Mouse (Mus musculus) heart, postnatal 0 days (tissue): ENCODE measurements around the gene Map2k4. TPM values are rescaled to one million over a fixed set of nuclear protein-coding genes. Genes with fewer than 3 reads are reported as not detected.

Experiments used
- ATAC-seq: fragments of 200-750 bp; cut with Nextera tagmentation; 2 replicates; pipeline ENCODE4 v1.8.0; 2017; ENCODE audit warnings: low read depth, moderate number of reproducible peaks, moderate library complexity; ENCODE audit not compliant: insufficient read depth
- DNase-seq: peaks from one replicate; pipeline ENCODE4 v3.0.0-alpha.2; 2016; ENCODE audit warnings: low spot score
- H3K27ac ChIP-seq: fragments of 300-500 bp; sonication (generic); 2 replicates; pipeline ENCODE4 v1.5.1; 2014; ENCODE audit warnings: low read depth, mild to moderate bottlenecking
- H3K27me3 ChIP-seq: fragments of 300-500 bp; sonication (generic); 2 replicates; pipeline ENCODE4 v1.6.1; 2014; ENCODE audit warnings: low read length, mixed read lengths; ENCODE audit not compliant: control insufficient read depth, insufficient read depth
- H3K36me3 ChIP-seq: fragments of 300-500 bp; sonication (generic); replicated peaks from 2 replicates; pipeline ENCODE4 v1.6.1; 2014; ENCODE audit warnings: low read length, mixed read lengths; ENCODE audit not compliant: control insufficient read depth, insufficient read depth
- H3K4me1 ChIP-seq: fragments of 300-500 bp; sonication (generic); 2 replicates; pipeline ENCODE4 v1.6.1; 2014; ENCODE audit warnings: antibody characterized with exemption; ENCODE audit not compliant: control insufficient read depth, insufficient read depth
- H3K4me2 ChIP-seq: fragments of 300-500 bp; sonication (generic); 2 replicates; pipeline ENCODE4 v1.6.1; 2014; ENCODE audit warnings: low read depth, mild to moderate bottlenecking, low read length, moderate library complexity
- H3K4me3 ChIP-seq: fragments of 300-500 bp; sonication (generic); 2 replicates; pipeline ENCODE4 v1.5.1; 2014; ENCODE audit warnings: low read depth, low read length
- H3K9ac ChIP-seq: fragments of 300-500 bp; sonication (generic); replicated peaks from 2 replicates; pipeline ENCODE4 v1.6.1; 2014; ENCODE audit warnings: low read depth, low read length, mixed read lengths
- H3K9me3 ChIP-seq: fragments of 300-500 bp; sonication (generic); replicated peaks from 2 replicates; pipeline ENCODE4 v1.6.1; 2016; ENCODE audit warnings: low read length; ENCODE audit not compliant: control insufficient read depth
- CTCF ChIP-seq: IDR thresholded peaks from 2 replicates; pipeline ENCODE4 v1.5.1; 2016; ENCODE audit warnings: antibody characterized with exemption, control low read depth, low read depth
- EP300 ChIP-seq: IDR thresholded peaks from 2 replicates; pipeline ENCODE4 v1.6.1; 2016; ENCODE audit warnings: antibody characterized with exemption, low read depth
- WGBS: fragments of 180-500 bp; shearing (Covaris S2); extraction: QIAGEN DNeasy Blood & Tissue Kit; methylation state at CpG from one replicate; pipeline ENCODE4 v1.1.7; 2014; 5-methylcytosine and 5-hydroxymethylcytosine counted together
- polyA plus RNA-seq: library from polyadenylated mRNA; unstranded; fragments of >200 nt; fragmentation: Nextera tagmentation; extraction: Ambion mirVana; gene quantifications from 2 replicates; pipeline ENCODE4 v1.2.1, GENCODE M21; 2015
- total RNA-seq: library from RNA; depleted of rRNA; stranded (reverse); fragments of >200 nt; gene quantifications from 2 replicates; pipeline ENCODE4 v1.2.3, GENCODE M21; 2014; ENCODE audit warnings: low replicate concordance

Gene Map2k4
- total and polyA plus RNA-seq, 2 experiments from 2014 or later: 55.5 to 105 TPM

DNA sequence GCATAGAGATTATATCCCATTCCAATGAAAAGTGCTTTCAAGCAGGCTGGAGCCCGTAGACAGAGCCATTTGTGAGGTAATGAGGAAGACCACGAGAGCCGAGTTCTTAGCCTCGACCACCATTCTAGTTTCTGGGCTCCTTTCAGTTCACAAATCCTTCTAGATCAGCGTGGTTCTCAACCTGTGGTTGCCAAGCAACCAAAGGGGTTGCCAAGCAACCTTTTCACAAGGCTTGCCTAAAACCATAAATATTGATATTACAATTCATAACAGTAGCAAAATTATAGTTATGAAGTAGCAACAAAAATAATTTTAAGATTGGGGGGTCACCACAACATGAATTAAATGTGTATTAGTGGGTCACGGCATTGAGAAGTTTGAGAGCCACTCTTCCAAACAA is 123.2 kb downstream of the Map2k4 start:
- no peak overlapping the region for H3K4me3 ChIP-seq
- H3K9ac ChIP-seq: no peak overlapping the region
- ATAC-seq: no peak
- H3K9me3 ChIP-seq: no peaks in the 10 kb centered on the region
- 61% methylated on average over 6 of the region's 6 CpGs for WGBS
- no peak overlapping the region for H3K4me2 ChIP-seq
- no peak for DNase-seq
- TF ChIP-seq EP300: no peak
- TF ChIP-seq CTCF: no peak
- peak overlapping the region; percentile 65 for H3K27ac ChIP-seq
- no peaks in the 10 kb centered on the region for H3K36me3 ChIP-seq
- no peaks in the 10 kb centered on the region for H3K27me3 ChIP-seq
- H3K4me1 ChIP-seq: peaks cover 8% of the 10 kb centered on the region; the same call in 1 of the 2 replicates

DNA sequence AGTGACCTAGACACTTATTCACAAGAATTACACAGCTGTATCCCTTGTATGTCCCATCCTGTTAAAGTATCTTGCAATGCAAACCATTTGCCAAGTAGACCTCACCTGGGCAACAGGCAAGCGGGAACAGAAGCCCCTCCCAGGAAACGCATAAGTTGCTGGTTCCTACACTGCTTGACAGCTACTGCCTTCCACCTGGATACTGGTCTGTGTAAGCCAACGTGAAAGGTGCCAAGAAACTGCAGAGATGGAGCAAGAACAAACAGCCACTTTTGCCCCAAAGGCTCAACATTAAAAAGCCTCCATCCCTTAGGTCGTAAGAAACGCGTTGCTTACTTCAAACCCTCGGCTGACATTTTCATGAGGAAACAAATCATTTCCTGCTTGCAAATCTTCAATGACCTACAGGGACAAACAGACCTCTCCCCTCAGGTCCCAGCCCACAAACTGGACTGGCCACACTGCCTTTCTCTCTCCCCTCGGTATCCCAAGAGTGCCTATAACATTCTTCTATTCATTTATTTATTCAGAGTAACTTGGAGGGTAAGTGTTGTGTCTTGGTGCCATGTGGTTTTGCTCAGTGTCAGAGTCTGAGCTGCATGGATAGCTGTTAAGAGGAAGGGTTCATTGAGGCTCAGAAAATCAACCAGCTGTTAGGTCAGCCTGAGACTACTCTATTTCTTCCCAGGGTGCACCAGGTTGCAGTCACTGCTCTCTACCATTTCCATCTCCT is 126.1 kb downstream of the Map2k4 start:
- no peak for TF ChIP-seq CTCF
- no peak for TF ChIP-seq EP300

GRCm38 (mm10) chr11:65653932-65654331 is 134.2 kb downstream of the Map2k4 start:
- DNase-seq (no peak), ATAC-seq (peak; percentile 52; the same call in 1 of the 2 replicates)
- Histone ChIP-seq H3K4me3 (no peak overlapping the region), H3K4me1 (peaks cover 38% of the 10 kb centered on the region), H3K4me2 (no peak overlapping the region), H3K9me3 (0 out of 2 replicates have a peak, but pooled peaks cover 3% of the 10 kb centered on the region), H3K36me3 (no peaks in the 10 kb centered on the region), H3K27ac (no peak overlapping the region), H3K9ac (no peak overlapping the region), H3K27me3 (no peaks in the 10 kb centered on the region)
- TF ChIP-seq CTCF (no peak), EP300 (no peak)
- WGBS: 54% methylated on average over 8 of the region's 8 CpGs

More for the DNA sequence above, 126.1 kb downstream of the Map2k4 start:
- no peaks in the 10 kb centered on the region for H3K27me3 ChIP-seq
- no peak overlapping the region for H3K27ac ChIP-seq
- no peak overlapping the region for H3K4me2 ChIP-seq
- 61% methylated on average over 8 of the region's 8 CpGs for WGBS
- H3K9me3 ChIP-seq: 0 out of 2 replicates have a peak, but pooled peaks cover 3% of the 10 kb centered on the region
- no peak overlapping the region for H3K9ac ChIP-seq
- no peaks in the 10 kb centered on the region for H3K4me1 ChIP-seq
- DNase-seq: no peak
- H3K36me3 ChIP-seq: no peaks in the 10 kb centered on the region
- ATAC-seq: no peak
- no peak overlapping the region for H3K4me3 ChIP-seq

- H3K36me3 ChIP-seq: no peaks in the 10 kb centered on the region
- peak overlapping the region; percentile 95 for H3K27ac ChIP-seq
- H3K9ac ChIP-seq: no peak overlapping the region
- no peaks in the 10 kb centered on the region for H3K9me3 ChIP-seq
- DNase-seq (no peak), ATAC-seq (no peak)
- no peak for TF ChIP-seq EP300
- TF ChIP-seq CTCF: no peak
- 13% methylated on average over 7 of the region's 7 CpGs for WGBS
- H3K4me3 ChIP-seq: no peak overlapping the region
- peaks cover 53% of the 10 kb centered on the region for H3K4me1 ChIP-seq
- no peak overlapping the region for H3K4me2 ChIP-seq
- H3K27me3 ChIP-seq: no peaks in the 10 kb centered on the region
These were observed 136.7 kb downstream of the Map2k4 start for GRCm38 (mm10) chr11:65651426-65651825.

GRCm38 (mm10) chr11:65649956-65650715 is 138.0 kb downstream of the Map2k4 start:
- DNase-seq: peak; percentile 47
- Histone ChIP-seq H3K9ac (no peak overlapping the region), H3K36me3 (no peaks in the 10 kb centered on the region), H3K4me1 (peaks cover 64% of the 10 kb centered on the region), H3K4me2 (peak overlapping the region; percentile 7; the same call in 1 of the 2 replicates), H3K9me3 (no peaks in the 10 kb centered on the region), H3K4me3 (no peak overlapping the region), H3K27me3 (no peaks in the 10 kb centered on the region), H3K27ac (peak overlapping the region; percentile 95)
- 15% methylated on average over 4 of the region's 4 CpGs for WGBS
- ATAC-seq: peak; percentile 62; the same call in 1 of the 2 replicates
- no peak for TF ChIP-seq CTCF
- TF ChIP-seq EP300: peak; percentile 63; the same call in 1 of the 2 replicates
